Mouse (Mus musculus): ENCODE results near the gene Fancc.

Gene Fancc

GRCm38 (mm10) chr13:63268776-63269175 is 228.3 kb downstream of the Fancc start:
- no peak for DNase-seq (ENCODE audit: low read depth in 1 of 2, low spot score in 2 of 2)

GRCm38 (mm10) chr13:63268371-63268770 is 228.7 kb downstream of the Fancc start:
- no peak for DNase-seq (ENCODE audit: low read depth in 1 of 2, low spot score in 2 of 2)

- DNase-seq (ENCODE audit: low read depth in 1 of 2, low spot score in 2 of 2), result no peak
These were observed 234.7 kb downstream of the Fancc start for GRCm38 (mm10) chr13:63262168-63262957.

GRCm38 (mm10) chr13:63261676-63262075 is 235.4 kb downstream of the Fancc start:
- no peak for DNase-seq (ENCODE audit: low read depth in 1 of 2, low spot score in 2 of 2)

GRCm38 (mm10) chr13:63260753-63261631 is 236.1 kb downstream of the Fancc start:
- DNase-seq (ENCODE audit: low read depth in 1 of 2, low spot score in 2 of 2), result no peak

- no peak for DNase-seq (ENCODE audit: low read depth in 1 of 2, low spot score in 2 of 2)
These were observed 236.9 kb downstream of the Fancc start for GRCm38 (mm10) chr13:63260133-63260532.

GRCm38 (mm10) chr13:63258671-63259070 is 238.4 kb downstream of the Fancc start:
- DNase-seq (ENCODE audit: low read depth in 1 of 2, low spot score in 2 of 2), result no peak

- no peak for DNase-seq (ENCODE audit: low read depth in 1 of 2, low spot score in 2 of 2)
These were observed 238.9 kb downstream of the Fancc start for GRCm38 (mm10) chr13:63258167-63258582.

GRCm38 (mm10) chr13:63256807-63257206 is 240.3 kb downstream of the Fancc start:
- peak in 1 of 2 experiments; percentile 23 for DNase-seq (ENCODE audit: low read depth in 1 of 2, low spot score in 2 of 2)

GRCm38 (mm10) chr13:63256146-63256545 is 240.9 kb downstream of the Fancc start:
- DNase-seq (ENCODE audit: low read depth in 1 of 2, low spot score in 2 of 2), result no peak

GRCm38 (mm10) chr13:63255519-63256011 is 241.5 kb downstream of the Fancc start:
- DNase-seq (ENCODE audit: low read depth in 1 of 2, low spot score in 2 of 2), result peak in 1 of 2 experiments; percentile 21

- DNase-seq (ENCODE audit: low read depth in 1 of 2, low spot score in 2 of 2), result no peak
These were observed 243.0 kb downstream of the Fancc start for GRCm38 (mm10) chr13:63253886-63254636.

- DNase-seq (ENCODE audit: low read depth in 1 of 2, low spot score in 2 of 2), result peak in 1 of 2 experiments; percentile 21
These were observed 243.9 kb downstream of the Fancc start for GRCm38 (mm10) chr13:63253147-63253546.

GRCm38 (mm10) chr13:63252295-63253010 is 244.6 kb downstream of the Fancc start:
- no peak for DNase-seq (ENCODE audit: low read depth in 1 of 2, low spot score in 2 of 2)

- DNase-seq (ENCODE audit: low read depth in 1 of 2, low spot score in 2 of 2), result no peak
These were observed 245.8 kb downstream of the Fancc start for GRCm38 (mm10) chr13:63251118-63251889.

GRCm38 (mm10) chr13:63250441-63250980 is 246.6 kb downstream of the Fancc start:
- no peak for DNase-seq (ENCODE audit: low read depth in 1 of 2, low spot score in 2 of 2)

- no peak for DNase-seq (ENCODE audit: low read depth in 1 of 2, low spot score in 2 of 2)
These were observed 247.2 kb downstream of the Fancc start for GRCm38 (mm10) chr13:63249741-63250431.

GRCm38 (mm10) chr13:63249171-63249570 is 247.9 kb downstream of the Fancc start:
- no peak for DNase-seq (ENCODE audit: low read depth in 1 of 2, low spot score in 2 of 2)

- no peak for DNase-seq (ENCODE audit: low read depth in 1 of 2, low spot score in 2 of 2)
These were observed 248.8 kb downstream of the Fancc start for GRCm38 (mm10) chr13:63248318-63248717.
